Mouse (Mus musculus) embryonic fibroblast, embryonic 13.5 days (primary cell): ENCODE measurements around the gene Foxk1.

Source experiments
- CTCF ChIP-seq: IDR thresholded peaks from 2 replicates; pipeline ENCODE4 v1.5.1; 2011; ENCODE audit warnings: mild to moderate bottlenecking, control low read depth, low read length, moderate library complexity, borderline replicate concordance; ENCODE audit not compliant: insufficient read depth
- POLR2A ChIP-seq: IDR thresholded peaks from 2 replicates; pipeline ENCODE4 v1.6.1; 2011; ENCODE audit warnings: low read depth, mild to moderate bottlenecking, control low read depth, low read length, moderate library complexity

GRCm38 (mm10) chr5:142451759-142452158 is 50.5 kb downstream of the Foxk1 start:
- TF ChIP-seq POLR2A (no peak), CTCF (no peak)
